Mouse (Mus musculus): ENCODE measurements at regions not wholly inside any gene's neighbourhood (a gene's known extent, or its start where the extent isn't known, plus 50 kb on each side); places are given as distances from the start of the nearest gene placed in this dataset.

DNA sequence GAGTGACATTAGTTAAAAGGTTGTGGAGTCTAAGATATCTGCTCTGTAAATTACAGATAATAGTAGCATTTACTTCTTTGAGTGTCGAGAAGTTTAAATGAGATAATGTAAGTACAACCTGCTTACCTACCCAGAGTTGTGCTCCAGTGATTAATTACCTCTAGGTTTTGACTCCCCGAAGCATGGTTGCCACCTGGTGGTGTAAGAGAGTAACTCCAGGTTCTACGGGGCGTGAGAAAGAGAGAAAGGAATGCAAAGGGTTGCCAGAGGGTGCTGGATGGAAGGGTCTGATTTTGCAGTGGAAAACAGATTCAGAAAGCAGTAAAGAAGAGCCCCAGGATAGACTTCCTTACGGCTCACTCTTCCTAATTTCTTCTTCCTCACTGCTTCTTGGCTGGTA, 143.5 kb downstream of the Usp31 start:
- no peak overlapping the region for H3K9ac ChIP-seq (ENCODE audit: low read length)
- H3K4me2 ChIP-seq (ENCODE audit: low read depth, low read length) = no peak overlapping the region
- H3K36me3 ChIP-seq (ENCODE audit: control insufficient read depth, insufficient read depth) = no peaks in the 10 kb centered on the region
- no peak for ATAC-seq (replicated peaks; ENCODE audit: extremely low read depth, insufficient read depth, low FRiP score)
- no peaks in the 10 kb centered on the region for H3K27me3 ChIP-seq (ENCODE audit: control insufficient read depth, insufficient read depth, low read length)
- H3K27ac ChIP-seq (ENCODE audit: low read length) = no peak overlapping the region
- no peaks in the 10 kb centered on the region for H3K4me1 ChIP-seq (ENCODE audit: control insufficient read depth, insufficient read depth, low read length)
- WGBS = 27% methylated on average over 5 of the region's 5 CpGs
- no peaks in the 10 kb centered on the region for H3K9me3 ChIP-seq (replicated peaks; ENCODE audit: control insufficient read depth, low read length)
- H3K4me3 ChIP-seq (ENCODE audit: low read length) = no peak overlapping the region

DNA sequence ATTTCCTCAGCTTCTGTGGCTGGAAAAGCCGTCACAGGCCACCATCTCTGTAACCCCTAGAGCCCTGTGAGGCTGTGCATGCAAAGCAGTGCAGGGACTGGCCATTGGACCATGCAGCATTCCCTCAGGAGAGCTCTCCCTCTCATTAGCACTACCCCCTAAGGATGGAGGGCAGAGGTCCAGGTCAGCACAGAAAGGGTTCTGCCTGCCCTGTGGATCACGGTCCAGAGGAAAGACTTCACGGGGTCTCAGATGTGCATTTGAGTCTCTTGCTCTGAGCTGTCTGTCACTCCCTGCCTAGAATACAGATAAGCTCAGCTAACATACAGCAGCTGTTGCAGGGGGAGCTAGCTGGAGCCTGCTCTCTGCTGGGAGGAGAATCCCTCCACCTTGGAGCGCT, 151.6 kb downstream of the Usp31 start:
- peak; percentile 63; the same call in 1 of the 2 replicates for ATAC-seq (replicated peaks; ENCODE audit: extremely low read depth, insufficient read depth, low FRiP score)

More for the DNA sequence above, 151.6 kb downstream of the Usp31 start:
- no peak overlapping the region for H3K9ac ChIP-seq (ENCODE audit: low read length)
- no peaks in the 10 kb centered on the region for H3K27me3 ChIP-seq (ENCODE audit: control insufficient read depth, insufficient read depth, low read length)
- H3K4me3 ChIP-seq (ENCODE audit: low read length) = no peak overlapping the region
- H3K4me1 ChIP-seq (ENCODE audit: control insufficient read depth, insufficient read depth, low read length) = no peaks in the 10 kb centered on the region
- no peak overlapping the region for H3K27ac ChIP-seq (ENCODE audit: low read length)
- no peak overlapping the region for H3K4me2 ChIP-seq (ENCODE audit: low read depth, low read length)
- no peaks in the 10 kb centered on the region for H3K36me3 ChIP-seq (ENCODE audit: control insufficient read depth, insufficient read depth)
- no peaks in the 10 kb centered on the region for H3K9me3 ChIP-seq (replicated peaks; ENCODE audit: control insufficient read depth, low read length)
- WGBS = 39% methylated on average over 4 of the region's 4 CpGs
